Mouse (Mus musculus) lung, postnatal 0 days (tissue): ENCODE results near the gene Ctse.

Source experiments
- CTCF ChIP-seq: IDR thresholded peaks from 2 replicates; pipeline ENCODE4 v1.5.1; 2016; ENCODE audit warnings: antibody characterized with exemption, mild to moderate bottlenecking
- EP300 ChIP-seq: IDR thresholded peaks from 2 replicates; pipeline ENCODE4 v1.6.1; 2016; ENCODE audit warnings: antibody characterized with exemption, mild to moderate bottlenecking, control low read depth

DNA sequence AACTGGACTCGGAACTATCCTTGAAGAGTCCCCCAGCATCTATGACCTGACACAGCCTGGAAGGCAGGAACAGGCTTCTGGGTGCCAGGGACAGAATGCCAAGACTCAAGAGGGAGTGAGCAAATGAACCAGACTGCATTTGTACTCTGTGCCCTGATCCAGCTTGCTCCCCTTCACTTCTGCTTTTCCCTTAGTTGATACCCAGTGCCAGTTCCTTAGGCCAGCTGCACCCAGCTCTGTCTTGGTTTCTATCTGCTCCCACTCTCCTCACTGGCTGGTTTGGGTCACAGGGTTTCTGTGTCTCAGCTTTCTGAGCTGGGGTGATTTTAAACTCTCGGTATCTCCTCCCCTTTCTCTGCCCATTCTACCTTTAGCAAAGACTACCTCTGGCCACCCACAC is 31.4 kb upstream of the Ctse start:
- no peak for TF ChIP-seq CTCF
- TF ChIP-seq EP300 = no peak
